Mouse (Mus musculus) kidney, postnatal 25 days (tissue): ENCODE data around the gene Pttg1.

Experiments used
- DNase-seq, 2 experiments: peaks; one replicate each; pipeline ENCODE4 v3.0.0; 2021; ENCODE audit warnings: mixed read lengths in 2 of 2

Gene Pttg1

GRCm38 (mm10) chr11:43408888-43409287 is 17.2 kb downstream of the Pttg1 start:
- DNase-seq, result no peak

- no peak for DNase-seq
Measured at GRCm38 (mm10) chr11:43404150-43404807, 21.8 kb downstream of the Pttg1 start.

GRCm38 (mm10) chr11:43400131-43400530 is 25.9 kb downstream of the Pttg1 start:
- DNase-seq, result no peak

GRCm38 (mm10) chr11:43399297-43399696 is 26.8 kb downstream of the Pttg1 start:
- DNase-seq, result peak in 1 of 2 experiments; percentile 33

GRCm38 (mm10) chr11:43396672-43397071 is 29.4 kb downstream of the Pttg1 start:
- no peak for DNase-seq

- no peak for DNase-seq
Measured at GRCm38 (mm10) chr11:43396246-43396645, 29.8 kb downstream of the Pttg1 start.

GRCm38 (mm10) chr11:43395073-43395948 is 30.7 kb downstream of the Pttg1 start:
- DNase-seq, result peak; percentile 55 to 56

GRCm38 (mm10) chr11:43393325-43393724 is 32.7 kb downstream of the Pttg1 start:
- DNase-seq, result no peak

- DNase-seq, result no peak
Measured at GRCm38 (mm10) chr11:43392757-43393156, 33.3 kb downstream of the Pttg1 start.

GRCm38 (mm10) chr11:43389118-43389517 is 36.9 kb downstream of the Pttg1 start:
- DNase-seq, result no peak

GRCm38 (mm10) chr11:43388122-43389097 is 37.6 kb downstream of the Pttg1 start:
- DNase-seq, result no peak

GRCm38 (mm10) chr11:43387004-43387880 is 38.8 kb downstream of the Pttg1 start:
- no peak for DNase-seq

GRCm38 (mm10) chr11:43385716-43386115 is 40.3 kb downstream of the Pttg1 start:
- no peak for DNase-seq

- DNase-seq, result peak; percentile 63 to 74
Measured at GRCm38 (mm10) chr11:43385055-43385649, 40.9 kb downstream of the Pttg1 start.

GRCm38 (mm10) chr11:43383581-43383980 is 42.5 kb downstream of the Pttg1 start:
- DNase-seq, result no peak

- no peak for DNase-seq
Measured at GRCm38 (mm10) chr11:43380901-43381300, 45.1 kb downstream of the Pttg1 start.

- no peak for DNase-seq
Measured at GRCm38 (mm10) chr11:43379911-43380485, 46.1 kb downstream of the Pttg1 start.

GRCm38 (mm10) chr11:43379488-43379887 is 46.6 kb downstream of the Pttg1 start:
- no peak for DNase-seq

GRCm38 (mm10) chr11:43377083-43377850 is 48.8 kb downstream of the Pttg1 start:
- no peak for DNase-seq

- no peak for DNase-seq
Measured at GRCm38 (mm10) chr11:43376598-43376997, 49.5 kb downstream of the Pttg1 start.
